Mouse (Mus musculus): ENCODE data around the gene Tead1. TPM values are rescaled to one million over a fixed set of nuclear protein-coding genes. Genes with fewer than 3 reads are reported as not detected.

Gene Tead1
- polyA plus RNA-seq, 1 experiment from 2014 or later: 18.9 TPM

- Histone ChIP-seq H3K9me3 (replicated peaks; ENCODE audit: control insufficient read depth, low read length) (no peaks in the 10 kb centered on the region), H3K27me3 (ENCODE audit: control insufficient read depth, insufficient read depth, low read length) (no peaks in the 10 kb centered on the region), H3K27ac (ENCODE audit: low read length) (no peak overlapping the region), H3K4me3 (replicated peaks; ENCODE audit: low read length) (no peak overlapping the region), H3K4me1 (ENCODE audit: control insufficient read depth, insufficient read depth, low read length) (peaks cover 39% of the 10 kb centered on the region), H3K4me2 (ENCODE audit: low read depth, low read length) (no peak overlapping the region), H3K36me3 (ENCODE audit: control insufficient read depth, insufficient read depth, low read length) (no peaks in the 10 kb centered on the region), H3K9ac (ENCODE audit: low read length) (no peak overlapping the region)
- ATAC-seq (ENCODE audit: insufficient read depth, low FRiP score): no peak
- 75% methylated on average over 4 of the region's 4 CpGs for WGBS
Measured at GRCm38 (mm10) chr7:112773601-112774000, 94.5 kb downstream of the Tead1 start.

- ATAC-seq (ENCODE audit: insufficient read depth, low FRiP score): no peak
- Histone ChIP-seq H3K4me2 (ENCODE audit: low read depth, low read length) (no peak overlapping the region), H3K4me3 (replicated peaks; ENCODE audit: low read length) (no peak overlapping the region), H3K27ac (ENCODE audit: low read length) (0 out of 2 replicates have a peak overlapping the region, but pooled peaks have one; percentile 26), H3K9ac (ENCODE audit: low read length) (no peak overlapping the region), H3K27me3 (ENCODE audit: control insufficient read depth, insufficient read depth, low read length) (no peaks in the 10 kb centered on the region), H3K4me1 (ENCODE audit: control insufficient read depth, insufficient read depth, low read length) (peaks cover 39% of the 10 kb centered on the region), H3K9me3 (replicated peaks; ENCODE audit: control insufficient read depth, low read length) (no peaks in the 10 kb centered on the region), H3K36me3 (ENCODE audit: control insufficient read depth, insufficient read depth, low read length) (no peaks in the 10 kb centered on the region)
- 53% methylated on average over 5 of the region's 5 CpGs for WGBS
Measured at GRCm38 (mm10) chr7:112775816-112776215, 96.7 kb downstream of the Tead1 start.

- Histone ChIP-seq H3K9ac (ENCODE audit: low read length) (no peak overlapping the region), H3K27me3 (ENCODE audit: control insufficient read depth, insufficient read depth, low read length) (no peaks in the 10 kb centered on the region), H3K4me2 (ENCODE audit: low read depth, low read length) (no peak overlapping the region), H3K27ac (ENCODE audit: low read length) (no peak overlapping the region), H3K4me1 (ENCODE audit: control insufficient read depth, insufficient read depth, low read length) (peaks cover 39% of the 10 kb centered on the region), H3K9me3 (replicated peaks; ENCODE audit: control insufficient read depth, low read length) (no peaks in the 10 kb centered on the region), H3K36me3 (ENCODE audit: control insufficient read depth, insufficient read depth, low read length) (no peaks in the 10 kb centered on the region), H3K4me3 (replicated peaks; ENCODE audit: low read length) (no peak overlapping the region)
- 68% methylated on average over 5 of the region's 5 CpGs for WGBS
- no peak for ATAC-seq (ENCODE audit: insufficient read depth, low FRiP score)
Measured at GRCm38 (mm10) chr7:112776670-112777069, 97.6 kb downstream of the Tead1 start.

GRCm38 (mm10) chr7:112779636-112780035 is 100.5 kb downstream of the Tead1 start:
- Histone ChIP-seq H3K4me1 (ENCODE audit: control insufficient read depth, insufficient read depth, low read length) (peaks cover 26% of the 10 kb centered on the region; the same call in 1 of the 2 replicates), H3K4me2 (ENCODE audit: low read depth, low read length) (no peak overlapping the region), H3K36me3 (ENCODE audit: control insufficient read depth, insufficient read depth, low read length) (no peaks in the 10 kb centered on the region), H3K27me3 (ENCODE audit: control insufficient read depth, insufficient read depth, low read length) (no peaks in the 10 kb centered on the region), H3K27ac (ENCODE audit: low read length) (no peak overlapping the region), H3K9ac (ENCODE audit: low read length) (no peak overlapping the region), H3K4me3 (replicated peaks; ENCODE audit: low read length) (no peak overlapping the region), H3K9me3 (replicated peaks; ENCODE audit: control insufficient read depth, low read length) (no peaks in the 10 kb centered on the region)
- WGBS: 49% methylated on average over 6 of the region's 6 CpGs
- no peak for ATAC-seq (ENCODE audit: insufficient read depth, low FRiP score)

- WGBS: 59% methylated on average over 6 of the region's 6 CpGs
- no peak for ATAC-seq (ENCODE audit: insufficient read depth, low FRiP score)
- H3K27me3 ChIP-seq (ENCODE audit: control insufficient read depth, insufficient read depth, low read length): no peaks in the 10 kb centered on the region
- no peaks in the 10 kb centered on the region for H3K36me3 ChIP-seq (ENCODE audit: control insufficient read depth, insufficient read depth, low read length)
- no peaks in the 10 kb centered on the region for H3K9me3 ChIP-seq (replicated peaks; ENCODE audit: control insufficient read depth, low read length)
- H3K4me1 ChIP-seq (ENCODE audit: control insufficient read depth, insufficient read depth, low read length): peaks cover 16% of the 10 kb centered on the region; the same call in 1 of the 2 replicates
- no peak overlapping the region for H3K4me2 ChIP-seq (ENCODE audit: low read depth, low read length)
- no peak overlapping the region for H3K4me3 ChIP-seq (replicated peaks; ENCODE audit: low read length)
- no peak overlapping the region for H3K9ac ChIP-seq (ENCODE audit: low read length)
- H3K27ac ChIP-seq (ENCODE audit: low read length): no peak overlapping the region
Measured at GRCm38 (mm10) chr7:112780910-112781309, 101.8 kb downstream of the Tead1 start.

GRCm38 (mm10) chr7:112781987-112782386 is 102.9 kb downstream of the Tead1 start:
- no peaks in the 10 kb centered on the region for H3K27me3 ChIP-seq (ENCODE audit: control insufficient read depth, insufficient read depth, low read length)
- 78% methylated on average over 8 of the region's 8 CpGs for WGBS
- H3K4me3 ChIP-seq (replicated peaks; ENCODE audit: low read length): no peak overlapping the region
- no peak for ATAC-seq (ENCODE audit: insufficient read depth, low FRiP score)
- H3K4me2 ChIP-seq (ENCODE audit: low read depth, low read length): no peak overlapping the region
- no peak overlapping the region for H3K9ac ChIP-seq (ENCODE audit: low read length)
- H3K27ac ChIP-seq (ENCODE audit: low read length): no peak overlapping the region
- no peaks in the 10 kb centered on the region for H3K36me3 ChIP-seq (ENCODE audit: control insufficient read depth, insufficient read depth, low read length)
- peaks cover 18% of the 10 kb centered on the region for H3K4me1 ChIP-seq (ENCODE audit: control insufficient read depth, insufficient read depth, low read length)
- H3K9me3 ChIP-seq (replicated peaks; ENCODE audit: control insufficient read depth, low read length): no peaks in the 10 kb centered on the region

GRCm38 (mm10) chr7:112784278-112784677 is 105.2 kb downstream of the Tead1 start:
- no peak for ATAC-seq (ENCODE audit: insufficient read depth, low FRiP score)
- H3K4me1 ChIP-seq (ENCODE audit: control insufficient read depth, insufficient read depth, low read length): peaks cover 36% of the 10 kb centered on the region
- H3K4me2 ChIP-seq (ENCODE audit: low read depth, low read length): no peak overlapping the region
- 89% methylated on average over 3 of the region's 3 CpGs for WGBS
- H3K36me3 ChIP-seq (ENCODE audit: control insufficient read depth, insufficient read depth, low read length): no peaks in the 10 kb centered on the region
- no peaks in the 10 kb centered on the region for H3K9me3 ChIP-seq (replicated peaks; ENCODE audit: control insufficient read depth, low read length)
- no peak overlapping the region for H3K4me3 ChIP-seq (replicated peaks; ENCODE audit: low read length)
- H3K27me3 ChIP-seq (ENCODE audit: control insufficient read depth, insufficient read depth, low read length): no peaks in the 10 kb centered on the region
- no peak overlapping the region for H3K9ac ChIP-seq (ENCODE audit: low read length)
- H3K27ac ChIP-seq (ENCODE audit: low read length): no peak overlapping the region

- Histone ChIP-seq H3K27ac (ENCODE audit: low read length) (no peak overlapping the region), H3K9ac (ENCODE audit: low read length) (0 out of 2 replicates have a peak overlapping the region, but pooled peaks have one; percentile 24), H3K36me3 (ENCODE audit: control insufficient read depth, insufficient read depth, low read length) (no peaks in the 10 kb centered on the region), H3K4me1 (ENCODE audit: control insufficient read depth, insufficient read depth, low read length) (peaks cover 39% of the 10 kb centered on the region), H3K27me3 (ENCODE audit: control insufficient read depth, insufficient read depth, low read length) (no peaks in the 10 kb centered on the region), H3K4me2 (ENCODE audit: low read depth, low read length) (no peak overlapping the region), H3K4me3 (replicated peaks; ENCODE audit: low read length) (no peak overlapping the region), H3K9me3 (replicated peaks; ENCODE audit: control insufficient read depth, low read length) (no peaks in the 10 kb centered on the region)
- WGBS: 79% methylated on average over 7 of the region's 7 CpGs
- no peak for ATAC-seq (ENCODE audit: insufficient read depth, low FRiP score)
Measured at GRCm38 (mm10) chr7:112785271-112785670, 106.2 kb downstream of the Tead1 start.

- Histone ChIP-seq H3K4me3 (replicated peaks; ENCODE audit: low read length) (no peak overlapping the region), H3K27ac (ENCODE audit: low read length) (0 out of 2 replicates have a peak overlapping the region, but pooled peaks have one; percentile 20), H3K4me2 (ENCODE audit: low read depth, low read length) (no peak overlapping the region), H3K9me3 (replicated peaks; ENCODE audit: control insufficient read depth, low read length) (no peaks in the 10 kb centered on the region), H3K36me3 (ENCODE audit: control insufficient read depth, insufficient read depth, low read length) (no peaks in the 10 kb centered on the region), H3K9ac (ENCODE audit: low read length) (no peak overlapping the region), H3K27me3 (ENCODE audit: control insufficient read depth, insufficient read depth, low read length) (no peaks in the 10 kb centered on the region), H3K4me1 (ENCODE audit: control insufficient read depth, insufficient read depth, low read length) (peaks cover 39% of the 10 kb centered on the region)
- WGBS: 43% methylated on average over 7 of the region's 7 CpGs
- no peak for ATAC-seq (ENCODE audit: insufficient read depth, low FRiP score)
Measured at GRCm38 (mm10) chr7:112786556-112787225, 107.6 kb downstream of the Tead1 start.

Data from stomach, embryonic 16.5 days (tissue).